Mouse (Mus musculus): ENCODE measurements at regions not wholly inside any gene's neighbourhood (a gene's known extent, or its start where the extent isn't known, plus 50 kb on each side); places are given as distances from the start of the nearest gene placed in this dataset.

- no peak overlapping the region for H3K4me2 ChIP-seq (ENCODE audit: low read depth)
- no peaks in the 10 kb centered on the region for H3K36me3 ChIP-seq (ENCODE audit: control insufficient read depth, insufficient read depth)
- H3K79me2 ChIP-seq (ENCODE audit: control insufficient read depth, insufficient read depth): no peaks in the 10 kb centered on the region
- TF ChIP-seq TCF3 (IDR thresholded peaks at IDR 0.05; ENCODE audit: insufficient read length, low read depth): no peak
- TF ChIP-seq REST (IDR thresholded peaks at IDR 0.05; ENCODE audit: insufficient read depth, insufficient read length): no peak
- TF ChIP-seq POLR2A (IDR thresholded peaks at IDR 0.05; ENCODE audit: insufficient read length, low read depth): no peak
- no peak overlapping the region for H3K4me3 ChIP-seq
- H3ac ChIP-seq (ENCODE audit: control insufficient read depth, insufficient read length): no peak overlapping the region
- no peaks in the 10 kb centered on the region for H3K27me3 ChIP-seq (ENCODE audit: control insufficient read depth, insufficient read depth, insufficient read length)
Observed at GRCm38 (mm10) chr15:60565017-60565416, 288.6 kb downstream of the Fam84b start.

- H3K4me2 ChIP-seq (ENCODE audit: low read depth): no peak overlapping the region
- no peak for TF ChIP-seq USF1 (IDR thresholded peaks at IDR 0.05; ENCODE audit: low read depth)
Observed at GRCm38 (mm10) chr15:60560641-60561040, 292.9 kb downstream of the Fam84b start.

DNA sequence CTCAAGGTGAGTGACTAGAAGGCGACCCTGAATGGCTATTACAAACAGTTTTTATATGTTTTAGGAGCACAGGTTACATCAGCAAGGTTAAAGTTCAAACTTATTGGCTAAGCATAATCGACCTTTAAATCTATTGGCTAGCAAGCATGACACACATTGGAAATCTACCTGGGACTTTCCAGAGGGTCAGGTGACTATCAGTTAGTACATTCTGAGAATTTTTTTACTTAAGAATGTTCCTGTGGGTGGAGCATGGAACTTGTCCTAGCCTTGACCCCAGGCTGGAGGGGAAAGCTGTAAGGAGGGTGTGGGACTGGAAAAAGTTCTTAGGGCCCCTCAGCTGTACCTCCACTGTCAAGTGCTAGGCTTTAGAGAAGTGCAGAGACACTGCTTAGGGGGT lies 297.9 kb downstream of the Fam84b start:
- H3ac ChIP-seq (ENCODE audit: control insufficient read depth, insufficient read length): no peak overlapping the region
- no peaks in the 10 kb centered on the region for H3K36me3 ChIP-seq (ENCODE audit: control insufficient read depth, insufficient read depth)
- no peaks in the 10 kb centered on the region for H3K79me2 ChIP-seq (ENCODE audit: control insufficient read depth, insufficient read depth)
- no peaks in the 10 kb centered on the region for H3K27me3 ChIP-seq (ENCODE audit: control insufficient read depth, insufficient read depth, insufficient read length)
- no peak for TF ChIP-seq CEBPB (IDR thresholded peaks at IDR 0.05; ENCODE audit: insufficient read depth, poor library complexity, severe bottlenecking)
- no peak for TF ChIP-seq MAX (IDR thresholded peaks at IDR 0.05; ENCODE audit: low read depth)
- no peak for TF ChIP-seq MYOD1 (IDR thresholded peaks at IDR 0.05; ENCODE audit: control insufficient read depth in 1 of 3, insufficient read length in 2 of 3, low read depth in 2 of 3)
- no peak for TF ChIP-seq TCF12 (IDR thresholded peaks at IDR 0.05; ENCODE audit: insufficient read depth, poor library complexity, severe bottlenecking)
- TF ChIP-seq MYOG (IDR thresholded peaks at IDR 0.05; ENCODE audit: control insufficient read depth in 1 of 3, insufficient read depth in 1 of 3, insufficient read length in 2 of 3, low read depth in 2 of 3): no peak
- no peak for TF ChIP-seq SRF (IDR thresholded peaks at IDR 0.05; ENCODE audit: control insufficient read depth, insufficient read length, low read depth)
- no peak for TF ChIP-seq POLR2AphosphoS2 (IDR thresholded peaks at IDR 0.05; ENCODE audit: insufficient read length, low read depth)
- TF ChIP-seq TCF3 (IDR thresholded peaks at IDR 0.05; ENCODE audit: insufficient read length, low read depth): no peak
- TF ChIP-seq E2F4 (IDR thresholded peaks at IDR 0.05; ENCODE audit: insufficient read depth): no peak
- no peak for TF ChIP-seq REST (IDR thresholded peaks at IDR 0.05; ENCODE audit: insufficient read depth, insufficient read length)
- TF ChIP-seq USF1 (IDR thresholded peaks at IDR 0.05; ENCODE audit: low read depth): no peak
- no peak for TF ChIP-seq POLR2A (IDR thresholded peaks at IDR 0.05; ENCODE audit: insufficient read length, low read depth)
- H3K4me2 ChIP-seq (ENCODE audit: low read depth): no peak overlapping the region
- no peak overlapping the region for H3K4me3 ChIP-seq

More at GRCm38 (mm10) chr15:60560641-60561040, 292.9 kb downstream of the Fam84b start:
- Histone ChIP-seq H3K27me3 (ENCODE audit: control insufficient read depth, insufficient read depth, insufficient read length) (no peaks in the 10 kb centered on the region), H3ac (ENCODE audit: control insufficient read depth, insufficient read length) (no peak overlapping the region), H3K4me3 (no peak overlapping the region), H3K79me2 (ENCODE audit: control insufficient read depth, insufficient read depth) (no peaks in the 10 kb centered on the region), H3K36me3 (ENCODE audit: control insufficient read depth, insufficient read depth) (no peaks in the 10 kb centered on the region)

DNA sequence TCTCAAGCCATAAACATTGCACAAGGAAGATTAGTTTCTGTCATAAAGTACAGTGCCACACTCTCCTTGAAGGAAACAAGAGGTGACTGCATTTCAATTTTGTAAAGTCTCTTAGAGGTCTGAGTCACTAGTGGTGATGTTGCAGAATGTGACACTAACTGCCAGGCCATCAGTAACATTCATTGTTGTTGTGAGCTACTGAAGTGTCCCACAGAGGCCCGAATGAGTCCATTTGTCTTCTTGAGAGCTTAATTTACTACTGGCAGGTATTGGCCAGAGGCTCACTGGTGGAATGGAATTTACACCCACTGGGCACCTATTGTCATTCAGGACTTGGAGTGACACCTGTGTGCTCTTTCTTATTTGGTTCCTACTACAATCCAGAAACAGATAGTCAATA lies 299.0 kb downstream of the Fam84b start:
- TF ChIP-seq E2F4 (IDR thresholded peaks at IDR 0.05; ENCODE audit: insufficient read depth): no peak
- no peak for TF ChIP-seq CEBPB (IDR thresholded peaks at IDR 0.05; ENCODE audit: insufficient read depth, poor library complexity, severe bottlenecking)
- no peak for TF ChIP-seq SRF (IDR thresholded peaks at IDR 0.05; ENCODE audit: control insufficient read depth, insufficient read length, low read depth)
- no peak for TF ChIP-seq MYOD1 (IDR thresholded peaks at IDR 0.05; ENCODE audit: control insufficient read depth in 1 of 3, insufficient read length in 2 of 3, low read depth in 2 of 3)
- no peak for TF ChIP-seq TCF12 (IDR thresholded peaks at IDR 0.05; ENCODE audit: insufficient read depth, poor library complexity, severe bottlenecking)
- no peak for TF ChIP-seq USF1 (IDR thresholded peaks at IDR 0.05; ENCODE audit: low read depth)
- TF ChIP-seq POLR2AphosphoS2 (IDR thresholded peaks at IDR 0.05; ENCODE audit: insufficient read length, low read depth): no peak
- no peak for TF ChIP-seq POLR2A (IDR thresholded peaks at IDR 0.05; ENCODE audit: insufficient read length, low read depth)
- TF ChIP-seq TCF3 (IDR thresholded peaks at IDR 0.05; ENCODE audit: insufficient read length, low read depth): no peak
- TF ChIP-seq REST (IDR thresholded peaks at IDR 0.05; ENCODE audit: insufficient read depth, insufficient read length): no peak
- no peak for TF ChIP-seq MYOG (IDR thresholded peaks at IDR 0.05; ENCODE audit: control insufficient read depth in 1 of 3, insufficient read depth in 1 of 3, insufficient read length in 2 of 3, low read depth in 2 of 3)
- no peak overlapping the region for H3ac ChIP-seq (ENCODE audit: control insufficient read depth, insufficient read length)

DNA sequence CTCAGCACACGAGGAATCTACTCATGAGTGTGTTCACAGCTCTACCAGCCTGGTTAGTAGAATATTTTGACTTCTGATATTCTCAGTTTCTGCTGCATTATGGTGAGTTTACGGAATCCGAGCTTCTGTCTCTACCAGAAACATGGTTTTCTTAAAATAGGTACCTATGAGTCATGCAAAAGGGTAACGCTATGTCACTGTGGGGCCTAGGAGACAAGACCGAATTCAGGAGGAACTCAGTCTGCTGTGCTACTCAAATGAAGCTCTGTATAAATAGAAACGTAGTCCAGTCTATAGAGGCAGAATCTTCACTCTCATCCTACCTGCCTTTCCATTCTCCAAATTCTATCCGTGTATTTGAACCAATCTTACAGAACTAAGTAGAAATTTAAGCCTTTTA lies 305.5 kb downstream of the Fam84b start:
- Histone ChIP-seq H3K36me3 (ENCODE audit: control insufficient read depth, insufficient read depth) (no peaks in the 10 kb centered on the region), H3K4me2 (ENCODE audit: low read depth) (no peak overlapping the region), H3K79me2 (ENCODE audit: control insufficient read depth, insufficient read depth) (no peaks in the 10 kb centered on the region), H3K4me3 (no peak overlapping the region), H3K27me3 (ENCODE audit: control insufficient read depth, insufficient read depth, insufficient read length) (no peaks in the 10 kb centered on the region), H3ac (ENCODE audit: control insufficient read depth, insufficient read length) (no peak overlapping the region)
- TF ChIP-seq MYOG (IDR thresholded peaks at IDR 0.05; ENCODE audit: control insufficient read depth in 1 of 3, insufficient read depth in 1 of 3, insufficient read length in 2 of 3, low read depth in 2 of 3) (no peak), MYOD1 (IDR thresholded peaks at IDR 0.05; ENCODE audit: control insufficient read depth in 1 of 3, insufficient read length in 2 of 3, low read depth in 2 of 3) (no peak), TCF12 (IDR thresholded peaks at IDR 0.05; ENCODE audit: insufficient read depth, poor library complexity, severe bottlenecking) (no peak), POLR2A (IDR thresholded peaks at IDR 0.05; ENCODE audit: insufficient read length, low read depth) (no peak), POLR2AphosphoS2 (IDR thresholded peaks at IDR 0.05; ENCODE audit: insufficient read length, low read depth) (no peak), E2F4 (IDR thresholded peaks at IDR 0.05; ENCODE audit: insufficient read depth) (no peak), USF1 (IDR thresholded peaks at IDR 0.05; ENCODE audit: low read depth) (no peak), MAX (IDR thresholded peaks at IDR 0.05; ENCODE audit: low read depth) (no peak), CEBPB (IDR thresholded peaks at IDR 0.05; ENCODE audit: insufficient read depth, poor library complexity, severe bottlenecking) (no peak), SRF (IDR thresholded peaks at IDR 0.05; ENCODE audit: control insufficient read depth, insufficient read length, low read depth) (no peak), REST (IDR thresholded peaks at IDR 0.05; ENCODE audit: insufficient read depth, insufficient read length) (no peak), TCF3 (IDR thresholded peaks at IDR 0.05; ENCODE audit: insufficient read length, low read depth) (no peak)

More for the DNA sequence above, 299.0 kb downstream of the Fam84b start:
- H3K4me2 ChIP-seq (ENCODE audit: low read depth): no peak overlapping the region
- H3K4me3 ChIP-seq: no peak overlapping the region
- H3K27me3 ChIP-seq (ENCODE audit: control insufficient read depth, insufficient read depth, insufficient read length): no peaks in the 10 kb centered on the region
- H3K36me3 ChIP-seq (ENCODE audit: control insufficient read depth, insufficient read depth): no peaks in the 10 kb centered on the region
- H3K79me2 ChIP-seq (ENCODE audit: control insufficient read depth, insufficient read depth): no peaks in the 10 kb centered on the region

Data from myocyte (in vitro differentiated cells).